Mouse (Mus musculus) lung, postnatal 36 days (tissue): ENCODE data around the gene Tlx3.

Experiments
- DNase-seq: peaks from one replicate; pipeline ENCODE4 v3.0.0; 2022; ENCODE audit warnings: mixed read lengths

Gene Tlx3

GRCm38 (mm10) chr11:33197133-33197514 lies 6.3 kb downstream of the Tlx3 start:
- DNase-seq: no peak

GRCm38 (mm10) chr11:33196447-33197132 lies 6.8 kb downstream of the Tlx3 start:
- DNase-seq: no peak

DNA sequence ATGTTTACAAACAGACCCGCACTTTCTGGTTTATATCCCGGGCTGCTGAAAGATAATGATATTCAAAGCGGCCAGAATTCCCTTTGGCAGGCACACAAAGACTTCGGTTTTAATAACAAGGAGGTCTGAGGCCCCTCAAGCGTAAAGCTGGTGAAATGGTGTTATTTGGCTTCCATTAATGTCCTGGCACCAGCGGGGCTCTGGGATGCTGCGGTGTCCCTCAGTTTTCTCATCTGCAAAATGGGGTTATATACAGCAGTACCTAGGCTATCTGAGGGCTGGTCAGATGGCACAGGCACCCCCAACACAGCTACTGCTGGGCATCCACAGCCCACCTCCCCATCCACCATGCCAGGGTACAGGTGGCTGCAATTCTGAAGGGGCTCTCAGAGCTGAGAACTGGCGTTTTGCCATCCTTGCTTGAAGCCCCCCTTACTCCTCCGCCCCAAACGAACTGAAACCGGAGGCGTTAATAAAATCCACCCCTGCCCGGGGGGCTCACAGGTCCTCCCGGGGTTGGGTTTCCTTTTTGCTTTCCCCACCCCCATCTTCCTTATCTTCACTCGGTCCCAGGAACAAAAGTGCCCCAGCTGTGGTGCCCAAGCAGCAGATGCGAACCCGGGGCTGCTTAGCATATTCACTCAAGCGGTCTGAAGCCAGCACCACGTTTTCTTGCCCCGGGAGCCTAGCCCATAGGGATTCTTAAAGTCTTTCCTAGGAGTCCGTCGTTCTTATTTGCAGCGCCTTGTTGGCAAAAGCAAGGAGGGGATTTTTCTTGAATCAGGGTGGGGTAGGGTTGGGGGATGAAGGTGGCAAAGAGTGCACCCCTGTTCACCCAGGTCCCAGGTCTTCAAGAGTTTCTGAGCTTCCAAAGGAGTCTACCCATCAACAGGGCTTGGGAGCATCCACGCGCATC lies 7.6 kb downstream of the Tlx3 start:
- DNase-seq: no peak

GRCm38 (mm10) chr11:33195061-33195460 lies 8.3 kb downstream of the Tlx3 start:
- no peak for DNase-seq

- no peak for DNase-seq
Measured at GRCm38 (mm10) chr11:33193695-33194094, 9.7 kb downstream of the Tlx3 start.

GRCm38 (mm10) chr11:33181804-33182203 lies 21.6 kb downstream of the Tlx3 start:
- DNase-seq: no peak

DNA sequence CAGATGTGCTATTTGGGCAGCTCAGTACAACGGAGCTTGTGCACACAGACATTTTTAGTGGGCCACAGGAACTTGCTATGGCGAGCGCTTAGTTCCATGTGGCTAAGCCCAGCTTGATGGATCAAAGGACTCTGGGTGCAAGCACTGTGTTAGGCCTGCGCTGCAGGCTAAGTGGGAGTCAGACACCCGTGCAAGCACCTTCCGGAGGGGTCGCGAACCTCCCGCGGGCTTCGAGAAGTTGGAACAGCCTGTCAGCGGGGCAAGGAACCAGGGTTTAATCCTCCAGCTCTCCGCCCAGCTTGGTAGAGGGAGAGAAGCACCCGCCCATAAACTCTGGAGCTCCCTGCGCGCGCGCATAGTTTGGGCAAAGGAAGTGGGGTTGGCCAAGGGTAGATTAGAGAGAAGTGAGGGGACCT lies 22.7 kb downstream of the Tlx3 start:
- no peak for DNase-seq

- DNase-seq: no peak
Measured at GRCm38 (mm10) chr11:33179802-33180201, 23.6 kb downstream of the Tlx3 start.

GRCm38 (mm10) chr11:33176525-33177245 lies 26.7 kb downstream of the Tlx3 start:
- peak; percentile 44 for DNase-seq

GRCm38 (mm10) chr11:33175768-33176167 lies 27.6 kb downstream of the Tlx3 start:
- DNase-seq: no peak

DNA sequence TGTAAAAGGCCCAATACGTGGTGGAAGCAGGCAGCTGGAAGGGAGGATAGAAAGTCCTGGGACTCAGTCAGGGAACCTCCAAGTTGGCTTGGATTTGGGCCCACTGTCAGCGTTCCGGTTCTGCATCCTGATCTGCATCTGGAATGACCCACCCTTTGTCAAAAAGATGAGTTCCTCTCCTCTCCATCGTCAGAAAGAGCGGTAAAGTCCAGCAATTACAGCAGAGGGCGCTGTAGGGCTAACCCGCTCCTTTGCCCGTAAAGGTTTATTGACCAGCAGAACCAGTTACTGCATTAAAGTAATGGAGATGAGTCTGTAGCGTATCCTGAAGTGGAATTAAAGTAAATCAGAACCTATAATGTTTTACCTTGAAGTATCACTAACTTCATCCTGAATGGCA lies 32.9 kb downstream of the Tlx3 start:
- peak; percentile 57 for DNase-seq

DNA sequence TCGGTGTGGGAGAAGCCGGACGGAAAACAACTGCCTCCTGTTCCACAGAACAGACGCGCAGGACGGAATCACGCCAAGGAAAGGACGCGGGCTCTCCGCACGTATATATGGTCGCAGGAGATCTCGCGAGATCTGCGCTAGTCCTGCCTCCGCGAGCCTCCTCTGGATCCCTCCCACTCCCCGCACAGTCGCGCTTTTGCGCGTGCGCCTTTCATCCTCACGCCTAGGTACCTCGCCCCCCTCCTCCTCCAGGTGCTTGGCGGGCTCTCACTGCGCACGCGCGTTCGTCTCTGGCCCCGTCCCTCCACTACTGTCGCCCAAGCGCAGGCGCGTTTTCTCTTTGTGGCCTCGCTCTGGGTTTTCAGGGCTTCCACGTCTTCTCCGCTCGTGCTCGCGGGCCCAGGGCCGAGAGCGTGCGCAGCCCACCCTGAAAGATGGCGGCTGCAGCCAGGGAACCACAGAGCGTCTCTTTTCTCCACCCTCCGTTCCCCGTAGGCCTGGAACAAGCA lies 40.3 kb downstream of the Tlx3 start, which contains the start of gene Npm1:
TSS of gene Npm1 (minus strand) at position 209 of the 509 bp plus-strand sequence.
- DNase-seq: peak; percentile 99

DNA sequence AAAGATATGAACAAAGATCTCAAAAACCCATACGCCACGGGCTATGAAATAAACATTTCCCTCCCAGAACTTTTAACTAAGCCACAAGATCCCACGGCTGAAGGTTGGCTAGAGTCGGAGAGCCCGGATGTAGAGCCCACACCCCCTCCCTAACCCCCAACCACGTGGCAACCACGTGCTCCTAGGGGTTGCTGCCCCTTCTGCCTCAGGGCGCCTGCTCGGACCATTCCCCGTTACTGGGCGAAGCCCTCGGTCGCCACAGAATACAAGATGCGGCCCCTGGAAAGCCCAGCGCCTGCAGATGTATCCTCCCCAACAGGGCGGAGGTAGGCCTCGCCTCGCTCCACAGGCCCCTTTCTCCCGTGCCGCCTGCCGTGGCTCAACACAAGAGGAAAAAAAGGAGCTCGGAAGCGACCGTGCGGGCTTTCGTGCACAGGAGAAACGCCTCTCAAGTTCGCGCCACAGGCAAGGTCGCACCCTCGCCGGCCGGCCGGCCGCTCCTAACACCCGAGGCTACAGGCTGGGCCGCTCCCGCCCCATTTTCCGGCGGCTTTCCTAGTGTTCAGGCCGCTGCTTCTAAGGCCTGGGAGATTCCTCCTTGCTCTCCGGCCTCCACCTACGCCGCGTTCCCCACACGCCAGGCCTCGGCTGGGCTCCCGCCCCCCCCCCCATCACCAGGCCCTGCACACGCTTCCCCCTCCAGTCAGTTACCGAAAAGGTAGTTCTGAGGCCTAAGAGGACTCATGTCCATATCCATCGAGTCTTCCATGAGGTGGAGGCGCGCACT lies 41.0 kb downstream of the Tlx3 start:
- peak; percentile 69 for DNase-seq

GRCm38 (mm10) chr11:33159741-33160140 lies 43.6 kb downstream of the Tlx3 start:
- DNase-seq: no peak

DNA sequence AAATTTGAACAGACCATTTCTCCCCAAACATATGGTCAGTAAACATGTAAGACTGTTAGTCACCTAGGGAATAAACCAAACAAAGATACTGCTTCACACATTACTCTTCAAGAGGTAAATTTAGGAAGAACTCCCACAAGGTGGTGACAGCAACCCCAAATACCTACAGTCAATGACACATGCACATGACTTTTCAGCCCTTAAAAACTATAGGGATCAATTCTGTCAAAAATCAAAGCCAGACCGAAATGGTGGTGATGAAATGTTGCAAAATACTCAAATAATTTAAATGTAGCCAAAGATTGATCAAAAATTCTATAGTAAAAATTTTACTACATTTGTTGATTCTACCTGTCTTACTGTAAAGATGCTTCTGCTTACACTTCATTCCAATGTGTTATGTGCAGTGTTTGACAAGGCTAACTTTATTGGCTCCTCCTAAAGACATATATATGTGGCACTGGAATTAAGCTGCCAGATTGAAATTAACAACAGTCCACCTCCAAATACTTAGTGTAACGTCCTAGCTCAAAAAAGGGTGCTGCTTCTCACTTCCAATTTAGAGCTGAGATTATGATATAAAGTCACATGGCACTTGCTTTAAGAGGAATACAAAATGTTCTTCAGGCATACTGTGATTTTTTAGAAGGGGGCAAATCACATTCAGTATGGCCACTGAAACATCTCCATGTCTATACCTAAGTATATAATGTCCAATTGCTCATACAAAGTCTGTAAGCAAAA lies 45.8 kb downstream of the Tlx3 start:
- DNase-seq: no peak

GRCm38 (mm10) chr11:33156436-33157015 lies 46.9 kb downstream of the Tlx3 start:
- no peak for DNase-seq

DNA sequence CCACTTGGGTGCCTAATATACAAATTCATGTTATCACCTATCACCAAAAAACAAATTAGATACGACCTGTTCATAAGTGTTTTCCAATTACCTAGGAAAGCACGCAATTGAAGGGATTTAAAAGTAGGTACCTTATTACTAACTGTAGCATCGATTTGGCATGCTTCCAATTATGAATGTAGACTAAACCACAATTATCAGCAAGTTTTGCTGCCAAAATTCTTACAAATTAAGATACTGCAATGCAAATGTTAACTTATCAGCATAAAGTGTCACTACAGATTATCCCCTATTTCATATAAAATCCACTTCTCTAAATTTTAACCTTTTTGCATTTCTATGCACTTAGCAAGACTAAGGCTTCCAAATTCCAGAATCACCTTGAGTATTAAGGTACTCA lies 48.9 kb downstream of the Tlx3 start:
- no peak for DNase-seq

GRCm38 (mm10) chr11:33152997-33153396 lies 50.4 kb downstream of the Tlx3 start:
- DNase-seq: no peak

DNA sequence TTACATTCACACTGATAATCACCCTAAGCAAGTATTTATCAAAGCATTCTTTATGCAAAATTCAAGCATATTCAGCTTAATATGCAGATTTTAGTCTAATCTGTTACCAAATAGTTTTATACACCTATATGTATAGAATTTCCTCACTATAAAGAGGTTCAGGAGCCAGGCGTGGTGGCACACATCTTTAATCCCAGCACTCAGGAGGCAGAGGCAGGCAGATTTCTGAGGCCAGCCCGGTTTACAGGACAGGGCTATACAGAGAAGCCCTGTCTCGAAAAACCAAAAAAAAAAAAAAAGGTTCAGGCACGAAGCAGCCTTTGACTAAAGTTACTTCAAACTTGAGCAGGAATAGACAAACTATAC lies 51.6 kb downstream of the Tlx3 start:
- no peak for DNase-seq

DNA sequence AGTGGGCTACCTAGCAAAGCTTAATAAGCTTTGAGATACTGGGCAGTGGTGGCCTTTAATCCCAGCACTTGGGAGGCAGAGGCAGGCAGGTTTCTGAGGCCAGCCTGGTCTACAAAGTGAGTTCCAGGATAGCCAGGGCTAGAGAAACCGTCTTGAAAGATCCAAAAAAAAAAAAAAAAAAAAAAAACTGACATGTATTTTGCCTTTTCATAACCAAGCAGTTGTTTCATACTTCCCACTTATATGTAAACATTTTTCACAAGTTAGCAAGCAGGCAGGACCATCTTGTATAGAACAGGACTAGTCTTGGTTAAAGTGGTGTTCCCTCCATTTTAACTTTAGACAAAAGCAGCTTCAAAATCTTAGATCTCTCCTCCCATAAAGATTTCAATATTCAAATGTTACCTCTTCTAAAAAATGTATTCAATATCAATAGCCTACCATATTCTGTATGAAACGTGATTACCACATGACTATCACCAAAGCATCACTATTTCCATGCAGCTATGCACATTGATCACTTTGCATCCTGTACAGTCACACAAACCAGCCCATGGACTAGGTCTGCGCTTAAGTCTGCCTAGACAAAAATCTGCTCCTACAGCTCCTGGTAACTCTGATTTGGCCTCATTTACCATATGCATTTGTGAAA lies 52.1 kb downstream of the Tlx3 start:
- DNase-seq: no peak
